Mouse (Mus musculus): ENCODE results near the gene Pkdrej. TPM values are rescaled to one million over a fixed set of nuclear protein-coding genes. Genes with fewer than 3 reads are reported as not detected.

Gene Pkdrej
- not detected in 4 replicates for total RNA-seq (2023)

DNA sequence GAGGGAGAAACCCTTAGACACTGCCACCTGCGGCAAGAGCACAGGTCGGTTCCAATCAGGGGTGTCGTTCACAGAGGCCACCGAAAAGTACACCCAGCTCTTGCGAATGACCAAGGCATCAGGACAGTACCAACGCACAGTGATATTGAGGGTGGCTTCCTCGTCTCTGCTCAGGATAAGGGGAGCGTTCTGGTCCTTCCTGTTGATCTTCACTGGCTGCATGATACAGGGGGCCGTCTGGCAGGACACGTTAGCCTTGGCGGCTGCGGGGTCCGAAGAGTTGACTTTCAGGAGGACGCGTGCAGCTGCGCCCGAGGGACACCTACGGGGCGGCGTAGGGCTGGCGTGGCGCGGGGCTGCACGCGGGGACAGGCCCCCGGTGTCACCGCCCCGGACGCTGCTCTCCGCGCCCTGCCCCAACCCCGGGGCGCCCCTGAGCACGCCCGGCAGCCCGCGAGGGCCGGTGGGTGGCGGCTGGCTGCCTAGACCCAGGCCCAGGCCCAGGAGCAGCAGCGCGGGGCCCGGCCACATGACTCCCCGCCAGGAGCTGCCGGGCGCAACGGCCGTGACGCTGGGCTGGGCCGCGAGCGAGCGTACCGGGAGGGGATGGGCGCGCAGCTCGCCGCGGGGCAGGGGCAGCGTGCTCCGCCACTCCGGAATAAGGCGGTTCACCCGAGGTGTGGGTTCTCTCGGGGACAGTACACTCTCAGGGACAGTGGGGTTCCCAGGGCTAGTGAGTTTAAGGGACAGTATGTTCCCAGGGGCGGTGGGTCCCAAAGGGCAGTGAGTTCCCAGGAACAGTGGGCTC lies at the start of gene Pkdrej:
Pkdrej (minus strand) TSS at position 532 of the 808 bp plus-strand sequence.

DNA sequence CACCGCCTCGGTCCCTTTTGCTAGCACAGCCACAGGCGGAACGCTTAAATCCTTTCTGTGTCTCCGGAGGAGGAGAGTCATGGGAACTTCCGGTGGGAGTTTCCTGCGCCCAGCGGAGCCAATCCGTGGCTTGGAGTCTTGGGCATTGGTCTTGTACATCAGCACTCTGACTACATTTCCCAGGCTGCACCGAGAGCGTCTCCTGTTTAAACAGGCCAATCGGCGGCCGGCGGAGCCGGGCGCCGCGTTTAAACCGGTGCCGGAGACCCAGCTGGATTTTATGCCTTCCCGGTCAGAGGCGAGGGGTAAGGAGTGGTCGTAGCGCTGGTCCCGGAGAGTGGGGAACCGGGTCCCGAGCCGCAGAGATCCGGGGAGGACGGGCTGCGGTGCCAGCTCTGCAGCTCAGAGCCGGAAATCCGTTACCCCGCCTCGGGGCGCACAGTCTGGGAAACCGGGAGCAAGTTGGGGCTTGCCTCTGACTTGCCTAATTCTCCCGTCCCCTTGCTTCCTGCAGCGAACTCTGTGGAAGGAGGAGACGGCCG lies 38.0 kb upstream of the Pkdrej start, which contains the start of gene Gtse1:
Gtse1 (plus strand) TSS at position 256 of the 542 bp plus-strand sequence.

DNA sequence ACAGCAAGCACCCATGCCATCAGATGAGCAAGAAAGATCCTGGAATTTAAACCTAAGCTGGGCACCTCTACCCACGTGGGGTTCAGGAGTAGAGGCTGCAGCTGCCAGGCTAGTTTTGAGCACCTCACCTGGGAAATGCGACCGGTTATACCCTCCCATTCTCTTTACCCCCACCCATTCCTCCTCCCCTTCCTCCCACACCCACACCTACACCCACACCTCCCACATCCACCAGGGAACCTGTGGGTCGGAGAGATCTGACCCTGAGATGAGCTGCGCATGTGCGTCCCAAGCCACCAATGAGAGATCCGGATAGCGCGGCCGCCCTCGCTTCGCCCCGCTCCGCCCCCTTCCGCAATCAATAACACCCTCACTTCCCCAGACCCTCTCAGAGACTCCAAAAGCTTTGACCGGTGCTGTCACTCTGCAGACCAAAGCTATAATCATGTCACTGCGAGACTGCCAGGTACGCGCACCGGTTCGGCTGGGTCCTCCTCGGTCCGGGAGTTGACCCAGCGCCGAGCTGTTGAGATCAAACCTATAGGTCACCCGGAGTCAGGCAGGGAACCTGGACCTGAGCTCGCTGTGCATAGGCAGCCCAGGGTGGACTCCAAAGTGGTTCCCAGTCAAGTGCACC lies 10.5 kb upstream of the Pkdrej start, which contains the start of gene Ttc38:
Ttc38 (plus strand) TSS at position 353 of the 637 bp plus-strand sequence.

DNA sequence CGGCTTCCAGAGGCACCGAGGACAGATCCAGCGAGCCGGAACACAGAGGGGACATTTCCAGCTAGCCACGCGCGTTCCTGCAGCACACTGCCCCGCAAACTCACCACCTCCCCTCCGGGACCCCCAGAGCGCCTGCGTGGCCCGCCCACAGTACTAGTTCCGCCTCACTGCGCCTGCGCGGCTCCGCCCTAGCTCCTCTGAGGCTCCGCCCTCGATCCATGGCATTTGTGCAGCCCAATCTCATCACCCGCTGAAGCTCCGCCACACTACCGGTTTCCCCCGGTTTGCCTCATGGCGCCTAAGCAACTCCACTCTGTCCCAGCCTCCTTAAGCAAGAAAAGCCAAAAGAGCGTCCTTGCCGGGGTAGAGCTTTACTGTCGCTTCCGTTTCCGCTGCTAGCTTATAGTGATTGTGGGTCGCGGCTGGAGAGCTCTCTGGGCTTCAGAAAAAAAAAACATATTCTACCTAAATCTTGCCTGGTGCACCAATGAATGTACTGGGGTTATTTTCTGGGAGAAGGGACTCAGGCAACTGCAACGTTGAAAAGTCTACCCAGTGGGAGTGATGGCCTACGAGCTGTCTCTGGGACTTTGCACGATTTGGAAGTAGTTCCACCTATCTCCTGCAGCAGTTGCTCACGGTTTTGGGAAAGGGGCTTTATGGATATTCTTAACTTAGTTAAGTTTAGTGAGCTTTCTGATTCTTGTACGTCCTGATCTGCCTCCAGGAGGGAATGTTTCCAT lies 9.8 kb downstream of the Pkdrej start, which contains the start of gene Cdpf1:
Cdpf1 (minus strand) TSS at position 163 of the 743 bp plus-strand sequence.

Other genes starting within 250 kb of the Pkdrej start
- not detected in 4 replicates for gene Wnt7b, start 239.3 kb downstream of the Pkdrej start, total RNA-seq (2023)
- gene Ppara, start 86.8 kb downstream of the Pkdrej start, total RNA-seq (2023): 0.15 to 0.34 TPM in 2 of 4 replicates, not detected in the others
- gene Cdpf1, start 10.0 kb downstream of the Pkdrej start, total RNA-seq (2023): 13.9 to 19.5 TPM (median 15.5 TPM) in 4 replicates
- 11.8 to 15.6 TPM (median 14.3 TPM) in 4 replicates for gene Ttc38, start 10.6 kb upstream of the Pkdrej start, total RNA-seq (2023)
- gene Gtse1, start 38.0 kb upstream of the Pkdrej start, total RNA-seq (2023): 2.2 to 3.2 TPM (median 3.0 TPM) in 4 replicates
- gene Trmu, start 57.6 kb upstream of the Pkdrej start, total RNA-seq (2023): 23.0 to 33.7 TPM (median 31.1 TPM) in 4 replicates
- 0.34 to 0.75 TPM (median 0.49 TPM) in 4 replicates for gene Celsr1, start 212.0 kb upstream of the Pkdrej start, total RNA-seq (2023)
- gene Gramd4, start 236.0 kb upstream of the Pkdrej start, total RNA-seq (2023): 47.3 to 65.8 TPM (median 51.0 TPM) in 4 replicates